In genomic region chrX:7915669-7916068, GRCm38 (mm10) we compare ENCODE assay signal across 19 mouse cellular contexts. TPM values are rescaled to one million over a fixed set of nuclear protein-coding genes. Genes with fewer than 3 reads are reported as not detected.
DNase-seq lines count a peak whose midpoint lies in the region; ATAC-seq and TF ChIP-seq lines count a peak whose summit lies in the region.
"Not testable (repeated sequence)": the region's sequence is repeated elsewhere in the genome, so short reads cannot be mapped to it uniquely, and the experiment has no call there.
"Had no signal": no experiment of that assay in that cellular context is flagged by ENCODE, and none has a peak within 500 bp of the region (broad histone marks: within the 10 kb centered on the region; RNA-seq: fewer than 3 reads in every experiment).

No protein-coding gene starts in this region.

- H3K36me3 ChIP-seq in heart, adult 2 months (ENCODE audit: control insufficient read depth, insufficient read depth, low read length); liver, embryonic 11.5 days (ENCODE audit: control insufficient read depth, insufficient read depth, low read length): not testable (repeated sequence)

- 18% methylated on average over 3 of the region's 3 CpGs for WGBS in heart, adult 2 months
- WGBS in liver, embryonic 11.5 days = 10% methylated on average over 3 of the region's 3 CpGs

- H3K27ac ChIP-seq in heart, adult 2 months; liver, embryonic 11.5 days (ENCODE audit: low read depth, low read length): not testable (repeated sequence)

- TF ChIP-seq POLR2A in heart, adult 2 months (IDR thresholded peaks at IDR 0.05; ENCODE audit: insufficient read depth, low read depth, low read length) = not testable (repeated sequence)

- not testable (repeated sequence) for H3K9me3 ChIP-seq in liver, embryonic 11.5 days (ENCODE audit: control insufficient read depth, low read length)

- H3K9ac ChIP-seq in heart, adult 2 months (ENCODE audit: low read depth, low read length); liver, embryonic 11.5 days (ENCODE audit: low read depth, low read length): not testable (repeated sequence)

- TF ChIP-seq EP300 in heart, adult 2 months (IDR thresholded peaks at IDR 0.05; ENCODE audit: insufficient read depth, low read depth, low read length) = not testable (repeated sequence)

- not testable (repeated sequence) for H3K4me2 ChIP-seq in liver, embryonic 11.5 days

- not testable (repeated sequence) for H3K4me3 ChIP-seq in heart, adult 2 months; liver, embryonic 11.5 days (ENCODE audit: low read depth, low read length)

- TF ChIP-seq CTCF in heart, adult 2 months (IDR thresholded peaks at IDR 0.05) = peak; percentile 47

- H3K79me2 ChIP-seq in heart, adult 2 months (replicated peaks; ENCODE audit: control insufficient read depth, insufficient read depth, low read length) = not testable (repeated sequence)

- DNase-seq in A20 (ENCODE audit: low read depth, low spot score) (peak; percentile 7), ZHBTc4 (ENCODE audit: low read depth, low spot score) (peak; percentile 26)
- DNase-seq in cerebellum, postnatal 25 days = peak; percentile 47 to 55
- DNase-seq in heart, adult 2 months = peak in 1 of 2 experiments; percentile 40
- DNase-seq in kidney, adult 8-10 months = peak; percentile 32 to 40
- DNase-seq in liver, embryonic 11.5 days (ENCODE audit: low spot score) = not testable (repeated sequence)
- peak; percentile 11 to 24 for DNase-seq in spleen, postnatal 36 days (ENCODE audit: low spot score in 2 of 2)

- intact Hi-C loops in heart, adult 2 months (cut with DNase I) = loop anchor here (1.0 kb wide), 1 partner anchor 102 kb away; no protein-coding TSS in a partner anchor

- H3K27me3 ChIP-seq in heart, adult 2 months (ENCODE audit: control insufficient read depth, insufficient read depth, low read length) = not testable (repeated sequence)
- peaks cover 21% of the 10 kb centered on the region for H3K27me3 ChIP-seq in liver, embryonic 11.5 days (replicated peaks; ENCODE audit: control insufficient read depth, insufficient read depth, low read length)

- H3K4me1 ChIP-seq in heart, adult 2 months (ENCODE audit: control insufficient read depth, insufficient read depth, low read length); liver, embryonic 11.5 days (replicated peaks; ENCODE audit: control insufficient read depth, insufficient read depth, low read length): not testable (repeated sequence)

- peak; percentile 64 for ATAC-seq in liver, embryonic 11.5 days (replicated peaks; ENCODE audit: low FRiP score)
- ATAC-seq in megakaryocyte progenitor cell, adult 5-6 weeks (replicated peaks; ENCODE audit: poor library complexity) = peak; percentile 92

RNA-seq across cellular contexts. Expression of gene Pcsk1n, which starts 4.0 kb away (rescaled TPM):
- under 1 TPM in 1 of 2 experiments, not detected in 1; 0.16 TPM for total RNA-seq in heart, adult 2 months (2021)
- 0.18 and 0.25 TPM in 2 replicates for polyA plus RNA-seq in heart, adult 2 months (2012; rRNA removed)
- polyA plus RNA-seq in liver, embryonic 11.5 days (2014; fragmentation: Nextera tagmentation; extraction: Ambion mirVana) = 0.56 and 0.67 TPM in 2 replicates
- not detected in 2 replicates for total RNA-seq in megakaryocyte progenitor cell, adult 5-6 weeks (2015)
- total RNA-seq in megakaryocyte progenitor cell, adult 5-6 weeks (2017) = not detected in 2 replicates
- total RNA-seq: gastrocnemius, adult 8-10 months had no signal

RNA-seq across cellular contexts. Expression of gene Gm10490, which starts 6.3 kb away (rescaled TPM):
- total RNA-seq in heart, adult 2 months (2021) = not detected
- polyA plus RNA-seq in heart, adult 2 months (2012; rRNA removed) = not detected in 2 replicates
- not detected in 2 replicates for polyA plus RNA-seq in liver, embryonic 11.5 days (2014; fragmentation: Nextera tagmentation; extraction: Ambion mirVana)
- total RNA-seq in megakaryocyte progenitor cell, adult 5-6 weeks (2015) = not detected in 2 replicates
- total RNA-seq in megakaryocyte progenitor cell, adult 5-6 weeks (2017) = not detected in 2 replicates
- total RNA-seq: layer of hippocampus, postnatal 25 days had no signal
- polyA plus RNA-seq: embryonic facial prominence, embryonic 12.5 days; forebrain, embryonic 12.5 days; hindbrain, embryonic 11.5 days; kidney, embryonic 14.5 days; limb, embryonic 10.5 days; lung, adult 2 months; midbrain, embryonic 13.5 days; neural tube, embryonic 14.5 days had no signal

RNA-seq across cellular contexts. Expression of gene Gm10491, which starts 8.0 kb away (rescaled TPM):
- not detected for total RNA-seq in heart, adult 2 months (2021)
- polyA plus RNA-seq in heart, adult 2 months (2012; rRNA removed) = not detected in 2 replicates
- polyA plus RNA-seq in liver, embryonic 11.5 days (2014; fragmentation: Nextera tagmentation; extraction: Ambion mirVana) = not detected in 2 replicates
- total RNA-seq in megakaryocyte progenitor cell, adult 5-6 weeks (2015) = not detected in 2 replicates
- total RNA-seq in megakaryocyte progenitor cell, adult 5-6 weeks (2017) = not detected in 2 replicates
- total RNA-seq: gastrocnemius, adult 8-10 months; layer of hippocampus, postnatal 25 days had no signal
- polyA plus RNA-seq: embryonic facial prominence, embryonic 12.5 days; forebrain, embryonic 12.5 days; heart, embryonic 10.5 days; hindbrain, embryonic 11.5 days; kidney, embryonic 14.5 days; limb, embryonic 10.5 days; lung, adult 2 months; midbrain, embryonic 13.5 days; neural tube, embryonic 14.5 days had no signal

RNA-seq across cellular contexts. Expression of gene Eras, which starts 12.7 kb away (rescaled TPM):
- not detected for total RNA-seq in heart, adult 2 months (2021)
- not detected in 2 replicates for polyA plus RNA-seq in heart, adult 2 months (2012; rRNA removed)
- not detected in 2 replicates for polyA plus RNA-seq in liver, embryonic 11.5 days (2014; fragmentation: Nextera tagmentation; extraction: Ambion mirVana)
- total RNA-seq in megakaryocyte progenitor cell, adult 5-6 weeks (2015) = not detected in 2 replicates
- total RNA-seq in megakaryocyte progenitor cell, adult 5-6 weeks (2017) = not detected in 2 replicates
- total RNA-seq: gastrocnemius, adult 8-10 months; layer of hippocampus, postnatal 25 days had no signal
- polyA plus RNA-seq: embryonic facial prominence, embryonic 12.5 days; forebrain, embryonic 12.5 days; heart, embryonic 10.5 days; hindbrain, embryonic 11.5 days; kidney, embryonic 14.5 days; limb, embryonic 10.5 days; lung, adult 2 months; neural tube, embryonic 14.5 days had no signal

RNA-seq across cellular contexts. Expression of gene Timm17b, which starts 16.5 kb away (rescaled TPM):
- total RNA-seq in heart, adult 2 months (2021) = 10 to 100 TPM; 43.4 to 45.0 TPM
- polyA plus RNA-seq in heart, adult 2 months (2012; rRNA removed) = 40.2 and 45.1 TPM in 2 replicates
- 153 and 156 TPM in 2 replicates for polyA plus RNA-seq in liver, embryonic 11.5 days (2014; fragmentation: Nextera tagmentation; extraction: Ambion mirVana)
- 116 and 133 TPM in 2 replicates for total RNA-seq in megakaryocyte progenitor cell, adult 5-6 weeks (2015)
- total RNA-seq in megakaryocyte progenitor cell, adult 5-6 weeks (2017) = 79.3 and 90.7 TPM in 2 replicates
